Mouse (Mus musculus): ENCODE data around the gene Arhgef12. TPM values are rescaled to one million over a fixed set of nuclear protein-coding genes. Genes with fewer than 3 reads are reported as not detected.
"Not testable (repeated sequence)": the region's sequence is repeated elsewhere in the genome, so short reads cannot be mapped to it uniquely, and the experiment has no call there.

Arhgef12 gene
- total RNA-seq (2021) = 100 to 1,000 TPM; 154 to 160 TPM

- peak; percentile 59 to 72 for DNase-seq
- intact Hi-C loops (cut with DNase I) = loop anchor here (1.0 kb wide), 1 partner anchor 107 kb away; no protein-coding TSS in a partner anchor
These were observed at the start of gene Arhgef12 for GRCm38 (mm10) chr9:43107187-43107517. TSS of gene Arhgef12 (minus strand) at chr9:43107239.

GRCm38 (mm10) chr9:43155960-43156359 is 48.9 kb upstream of the Arhgef12 start:
- DNase-seq = no peak
- intact Hi-C loops (cut with DNase I) = no loop called here

- no peak for DNase-seq
- intact Hi-C loops (cut with DNase I) = loop anchor here (5.0 kb wide), 1 partner anchor 879 kb away; no protein-coding TSS in a partner anchor
These were observed 44.7 kb upstream of the Arhgef12 start for GRCm38 (mm10) chr9:43151779-43152178.

- no peak for DNase-seq
- intact Hi-C loops (cut with DNase I) = loop anchor here (5.0 kb wide), 1 partner anchor 879 kb away; no protein-coding TSS in a partner anchor
These were observed 43.9 kb upstream of the Arhgef12 start for GRCm38 (mm10) chr9:43150957-43151356.

- intact Hi-C loops (cut with DNase I) = loop anchor here (5.0 kb wide), 1 partner anchor 878 kb away; no protein-coding TSS in a partner anchor
- DNase-seq = peak in 1 of 2 experiments; percentile 26
These were observed 43.0 kb upstream of the Arhgef12 start for GRCm38 (mm10) chr9:43150075-43150474.

GRCm38 (mm10) chr9:43149498-43149897 is 42.5 kb upstream of the Arhgef12 start:
- intact Hi-C loops (cut with DNase I) = no loop called here
- DNase-seq = no peak

GRCm38 (mm10) chr9:43145196-43145595 is 38.2 kb upstream of the Arhgef12 start:
- no peak for DNase-seq
- intact Hi-C loops (cut with DNase I) = no loop called here

GRCm38 (mm10) chr9:43144206-43144810 is 37.3 kb upstream of the Arhgef12 start:
- no peak for DNase-seq
- intact Hi-C loops (cut with DNase I) = no loop called here

GRCm38 (mm10) chr9:43141839-43142238 is 34.8 kb upstream of the Arhgef12 start:
- peak; percentile 76 to 78 for DNase-seq
- intact Hi-C loops (cut with DNase I) = loop anchor here (1.0 kb wide), 2 partner anchors 69 to 142 kb away; no protein-coding TSS in a partner anchor

GRCm38 (mm10) chr9:43133525-43133924 is 26.5 kb upstream of the Arhgef12 start:
- intact Hi-C loops (cut with DNase I) = no loop called here
- DNase-seq = no peak

- DNase-seq = no peak
- intact Hi-C loops (cut with DNase I) = no loop called here
These were observed 25.3 kb upstream of the Arhgef12 start for GRCm38 (mm10) chr9:43132380-43132779.

- DNase-seq = no peak
- intact Hi-C loops (cut with DNase I) = no loop called here
These were observed 24.9 kb upstream of the Arhgef12 start for GRCm38 (mm10) chr9:43131940-43132339.

GRCm38 (mm10) chr9:43130684-43131083 is 23.6 kb upstream of the Arhgef12 start:
- intact Hi-C loops (cut with DNase I) = no loop called here
- no peak for DNase-seq

- DNase-seq = peak; percentile 63 to 83
- intact Hi-C loops (cut with DNase I) = no loop called here
These were observed 20.2 kb upstream of the Arhgef12 start for GRCm38 (mm10) chr9:43127101-43127787.

GRCm38 (mm10) chr9:43122379-43122778 is 15.3 kb upstream of the Arhgef12 start:
- intact Hi-C loops (cut with DNase I) = no loop called here
- no peak for DNase-seq

- DNase-seq; intact Hi-C loops (cut with DNase I): not testable (repeated sequence)
These were observed 14.9 kb upstream of the Arhgef12 start for GRCm38 (mm10) chr9:43121948-43122347.

- intact Hi-C loops (cut with DNase I) = no loop called here
- no peak for DNase-seq
These were observed 9.9 kb upstream of the Arhgef12 start for GRCm38 (mm10) chr9:43116997-43117336.

- intact Hi-C loops (cut with DNase I) = no loop called here
- peak; percentile 66 to 76 for DNase-seq
These were observed 9.3 kb upstream of the Arhgef12 start, which contains the start of gene Tmem136 for GRCm38 (mm10) chr9:43116134-43116996. TSS of gene Tmem136 (minus strand) at chr9:43116570.

GRCm38 (mm10) chr9:43115431-43116133 is 8.5 kb upstream of the Arhgef12 start:
- no peak for DNase-seq
- intact Hi-C loops (cut with DNase I) = no loop called here

GRCm38 (mm10) chr9:43114833-43115232 is 7.8 kb upstream of the Arhgef12 start:
- intact Hi-C loops (cut with DNase I) = no loop called here
- DNase-seq = no peak
